Mouse (Mus musculus) brain, embryonic 14.5 days (tissue): ENCODE results near the gene Ccl26.

Source experiments
- CTCF ChIP-seq: fragments of 200-500 bp; IDR thresholded peaks from 2 replicates; pipeline ENCODE4 v1.5.1; 2012; ENCODE audit warnings: inconsistent platforms, mild to moderate bottlenecking, moderate library complexity, borderline replicate concordance; ENCODE audit not compliant: insufficient read depth, insufficient read length; ENCODE audit errors: extremely low read depth
- POLR2A ChIP-seq: fragments of 200-500 bp; IDR thresholded peaks from 2 replicates; pipeline ENCODE4 v1.6.1; 2012; ENCODE audit warnings: mild to moderate bottlenecking, inconsistent platforms, borderline replicate concordance; ENCODE audit not compliant: poor library complexity, insufficient read depth, insufficient read length, severe bottlenecking; ENCODE audit errors: extremely low read depth

GRCm38 (mm10) chr5:135535867-135536266 is 27.5 kb downstream of the Ccl26 start:
- TF ChIP-seq CTCF, result no peak
- TF ChIP-seq POLR2A, result no peak
